Comparison of ENCODE assay signal across 9 mouse cellular contexts in genomic region chr11:116603339-116603738, GRCm38 (mm10). TPM values are rescaled to one million over a fixed set of nuclear protein-coding genes. Genes with fewer than 3 reads are reported as not detected.
A peak's percentile ranks its signal among the peaks of the same experiment; 100 is the strongest.
DNase-seq lines count a peak whose midpoint lies in the region; ATAC-seq and TF ChIP-seq lines count a peak whose summit lies in the region.
"Had no signal": no experiment of that assay in that cellular context is flagged by ENCODE, and none has a peak within 500 bp of the region (broad histone marks: within the 10 kb centered on the region; RNA-seq: fewer than 3 reads in every experiment).

No protein-coding gene starts in this region.

- TF ChIP-seq POLR2A in CH12.LX (IDR thresholded peaks at IDR 0.05; ENCODE audit: low read depth, low read length), result no peak

- ATAC-seq in intestine, postnatal 0 days, result no peak
- ATAC-seq in intestine, embryonic 16.5 days, result no peak

- dilution Hi-C loops in CH12.LX (cut with MboI; ENCODE audit: extremely low pct_ligation_motif_present, extremely low pct_unique_long_range_greater_than_20kb, low sequenced_read_pairs), result no loop called here

- H3K36me3 ChIP-seq in intestine, postnatal 0 days (ENCODE audit: control insufficient read depth, insufficient read depth), result peaks cover 77% of the 10 kb centered on the region
- peaks cover 7% of the 10 kb centered on the region; the same call in 1 of the 2 replicates for H3K36me3 ChIP-seq in intestine, embryonic 16.5 days (ENCODE audit: control insufficient read depth, insufficient read depth, low read length)
- H3K36me3 ChIP-seq in CH12.LX (replicated peaks in 1 of 2; ENCODE audit: control insufficient read depth in 1 of 2, insufficient read depth in 1 of 2, low read length in 1 of 2), result peaks cover 89 to 98% of the 10 kb centered on the region in 2 experiments

- H3K27ac ChIP-seq in intestine, postnatal 0 days (ENCODE audit: low read depth, low read length), result no peak overlapping the region
- H3K27ac ChIP-seq in intestine, embryonic 16.5 days (ENCODE audit: low read length), result no peak overlapping the region
- no peak overlapping the region for H3K27ac ChIP-seq in CH12.LX (ENCODE audit: insufficient read depth, low read depth)

- no peaks in the 10 kb centered on the region for H3K79me2 ChIP-seq in CH12.LX (replicated peaks; ENCODE audit: control insufficient read depth, extremely low read depth, insufficient read depth, poor library complexity, severe bottlenecking)

- no peaks in the 10 kb centered on the region for H3K27me3 ChIP-seq in intestine, postnatal 0 days (replicated peaks; ENCODE audit: control insufficient read depth, insufficient read depth, low read length)
- H3K27me3 ChIP-seq in intestine, embryonic 16.5 days (replicated peaks; ENCODE audit: control insufficient read depth, insufficient read depth, low read length), result no peaks in the 10 kb centered on the region
- H3K27me3 ChIP-seq in CH12.LX (replicated peaks), result no peaks in the 10 kb centered on the region

- no peaks in the 10 kb centered on the region for H3K4me1 ChIP-seq in intestine, postnatal 0 days (replicated peaks; ENCODE audit: control insufficient read depth, insufficient read depth, low read length)
- no peaks in the 10 kb centered on the region for H3K4me1 ChIP-seq in intestine, embryonic 16.5 days (ENCODE audit: control insufficient read depth, insufficient read depth, low read length)
- peaks cover 7 to 18% of the 10 kb centered on the region in 2 experiments for H3K4me1 ChIP-seq in CH12.LX (ENCODE audit: control insufficient read depth in 1 of 2, insufficient read depth in 2 of 2)

- no peak overlapping the region for H3K9ac ChIP-seq in intestine, postnatal 0 days (ENCODE audit: low read depth, low read length)
- no peak overlapping the region for H3K9ac ChIP-seq in intestine, embryonic 16.5 days (ENCODE audit: low read depth, low read length)
- no peak overlapping the region for H3K9ac ChIP-seq in CH12.LX (ENCODE audit: insufficient read depth, low read depth)

- no peaks in the 10 kb centered on the region for H3K9me3 ChIP-seq in intestine, postnatal 0 days (ENCODE audit: control insufficient read depth)
- no peaks in the 10 kb centered on the region for H3K9me3 ChIP-seq in intestine, embryonic 16.5 days (ENCODE audit: control insufficient read depth, low read length)
- H3K9me3 ChIP-seq in CH12.LX (replicated peaks; ENCODE audit: low read length), result no peaks in the 10 kb centered on the region

- WGBS in intestine, postnatal 0 days, result 94% methylated on average over 10 of the region's 10 CpGs
- 89% methylated on average over 10 of the region's 10 CpGs for WGBS in intestine, embryonic 16.5 days

- in situ Hi-C loops in CH12.LX (cut with MboI; ENCODE audit: low pct_ligation_motif_present, low pct_unique_long_range_greater_than_20kb, low sequenced_read_pairs), result no loop called here

- no peak overlapping the region for H3K4me3 ChIP-seq in intestine, postnatal 0 days (ENCODE audit: low read depth, low read length)
- no peak overlapping the region for H3K4me3 ChIP-seq in intestine, embryonic 16.5 days (ENCODE audit: low read length)
- H3K4me3 ChIP-seq in CH12.LX (replicated peaks in 1 of 3; ENCODE audit: low read depth in 2 of 3, low read length in 2 of 3, poor library complexity in 1 of 3), result no peak overlapping the region

- peak; percentile 74 for TF ChIP-seq CTCF in intestine, postnatal 0 days (IDR thresholded peaks at IDR 0.05; ENCODE audit: low read depth)
- peak; percentile 76 to 88 for TF ChIP-seq CTCF in CH12.LX (conservative IDR thresholded peaks at IDR 0.05 in 1 of 2, IDR thresholded peaks at IDR 0.05 in 1 of 2; ENCODE audit: low read depth in 2 of 2, low read length in 2 of 2)

- peak; percentile 79 for TF ChIP-seq RAD21 in CH12.LX (IDR thresholded peaks at IDR 0.05; ENCODE audit: low read depth, low read length)

- peak; percentile 63 for DNase-seq in CH12.LX (ENCODE audit: extremely low read depth)
- DNase-seq in WW6 (ENCODE audit: low read depth, low spot score), result peak; percentile 78
- peak; percentile 72 for DNase-seq in lung, postnatal 36 days
- no peak for DNase-seq in frontal cortex, postnatal 25 days (ENCODE audit: low spot score in 2 of 2)
- no peak for DNase-seq in thymus, postnatal 0 days (ENCODE audit: low spot score)
- DNase-seq in urinary bladder, postnatal 10 days (ENCODE audit: low spot score), result no peak

- TF ChIP-seq EP300 in CH12.LX (IDR thresholded peaks at IDR 0.05; ENCODE audit: low read length), result no peak

- H3K4me2 ChIP-seq in intestine, postnatal 0 days (replicated peaks; ENCODE audit: low read depth), result no peak overlapping the region
- no peak overlapping the region for H3K4me2 ChIP-seq in intestine, embryonic 16.5 days (ENCODE audit: low read depth, low read length)
- no peak overlapping the region for H3K4me2 ChIP-seq in CH12.LX (ENCODE audit: insufficient read depth, low read depth, poor library complexity, severe bottlenecking)

TF ChIP-seq in CH12.LX, 34 proteins besides CTCF, POLR2A, EP300 and RAD21:
- TF ChIP-seq SIN3A (IDR thresholded peaks at IDR 0.05; ENCODE audit: low read length) (no peak), SMC3 (IDR thresholded peaks at IDR 0.05; ENCODE audit: low read depth, low read length) (peak; percentile 84)

RNA-seq across cellular contexts. Expression of gene Aanat, which starts 17.1 kb away (rescaled TPM):
- polyA plus RNA-seq in intestine, postnatal 0 days (2015; fragmentation: Nextera tagmentation; extraction: Ambion mirVana), result not detected in 2 replicates
- not detected in 2 replicates for polyA plus RNA-seq in intestine, embryonic 16.5 days (2015; fragmentation: Nextera tagmentation; extraction: Ambion mirVana)
- not detected in 2 replicates for total RNA-seq in CH12.LX (2012; rRNA removed)
- total RNA-seq in CH12.LX (2014; rRNA removed), result not detected in 2 replicates
- not detected in 2 replicates for polyA plus RNA-seq in CH12.LX (2012; ENCODE audit: insufficient read length, low read depth)
- polyA plus RNA-seq in thymus, postnatal 0 days (2015; fragmentation: Nextera tagmentation; extraction: Ambion mirVana), result not detected in 2 replicates
- total RNA-seq: gastrocnemius, postnatal 4 days had no signal

RNA-seq across cellular contexts. Expression of gene Ube2o, which starts 22.1 kb away (rescaled TPM):
- 3.7 and 4.8 TPM in 2 replicates for polyA plus RNA-seq in intestine, postnatal 0 days (2015; fragmentation: Nextera tagmentation; extraction: Ambion mirVana)
- polyA plus RNA-seq in intestine, embryonic 16.5 days (2015; fragmentation: Nextera tagmentation; extraction: Ambion mirVana), result 3.1 and 3.7 TPM in 2 replicates
- total RNA-seq in CH12.LX (2012; rRNA removed) (37.6 and 42.8 TPM in 2 replicates), CH12.LX (2014; rRNA removed) (12.6 and 12.7 TPM in 2 replicates)
- 50.5 and 61.7 TPM in 2 replicates for polyA plus RNA-seq in CH12.LX (2012; ENCODE audit: insufficient read length, low read depth)
- 6.4 and 6.8 TPM in 2 replicates for polyA plus RNA-seq in thymus, postnatal 0 days (2015; fragmentation: Nextera tagmentation; extraction: Ambion mirVana)

RNA-seq across cellular contexts. Expression of gene Rhbdf2, which starts 23.5 kb away (rescaled TPM):
- 7.6 and 8.4 TPM in 2 replicates for polyA plus RNA-seq in intestine, postnatal 0 days (2015; fragmentation: Nextera tagmentation; extraction: Ambion mirVana)
- 10.8 and 11.9 TPM in 2 replicates for polyA plus RNA-seq in intestine, embryonic 16.5 days (2015; fragmentation: Nextera tagmentation; extraction: Ambion mirVana)
- total RNA-seq in CH12.LX (2012; rRNA removed) (8.5 and 12.1 TPM in 2 replicates), CH12.LX (2014; rRNA removed) (3.1 and 3.4 TPM in 2 replicates)
- 11.8 and 14.7 TPM in 2 replicates for polyA plus RNA-seq in CH12.LX (2012; ENCODE audit: insufficient read length, low read depth)
- polyA plus RNA-seq in thymus, postnatal 0 days (2015; fragmentation: Nextera tagmentation; extraction: Ambion mirVana), result 8.8 and 11.2 TPM in 2 replicates

RNA-seq across cellular contexts. Expression of gene Prcd, which starts 50.0 kb away (rescaled TPM):
- 0.84 and 1.1 TPM in 2 replicates for polyA plus RNA-seq in intestine, postnatal 0 days (2015; fragmentation: Nextera tagmentation; extraction: Ambion mirVana)
- 1.4 and 1.9 TPM in 2 replicates for polyA plus RNA-seq in intestine, embryonic 16.5 days (2015; fragmentation: Nextera tagmentation; extraction: Ambion mirVana)
- total RNA-seq in CH12.LX (2012; rRNA removed) (not detected in 2 replicates), CH12.LX (2014; rRNA removed) (not detected in 2 replicates)
- polyA plus RNA-seq in CH12.LX (2012; ENCODE audit: insufficient read length, low read depth), result not detected in 2 replicates
- 0.27 and 0.57 TPM in 2 replicates for polyA plus RNA-seq in thymus, postnatal 0 days (2015; fragmentation: Nextera tagmentation; extraction: Ambion mirVana)

RNA-seq across cellular contexts. Expression of gene Cygb, which starts 50.8 kb away (rescaled TPM):
- polyA plus RNA-seq in intestine, postnatal 0 days (2015; fragmentation: Nextera tagmentation; extraction: Ambion mirVana), result 17.5 and 20.2 TPM in 2 replicates
- 12.3 and 14.4 TPM in 2 replicates for polyA plus RNA-seq in intestine, embryonic 16.5 days (2015; fragmentation: Nextera tagmentation; extraction: Ambion mirVana)
- total RNA-seq in CH12.LX (2012; rRNA removed) (not detected in 2 replicates), CH12.LX (2014; rRNA removed) (not detected in 2 replicates)
- polyA plus RNA-seq in CH12.LX (2012; ENCODE audit: insufficient read length, low read depth), result 0.11 TPM in 1 of 2 replicates, not detected in the other
- polyA plus RNA-seq in thymus, postnatal 0 days (2015; fragmentation: Nextera tagmentation; extraction: Ambion mirVana), result 7.9 and 8.1 TPM in 2 replicates

Comparison
In these comparisons a context has a peak if more than half of its experiments do, and no peak if none do; other contexts are left out.
1. DNase-seq: peak in CH12.LX (single experiment), WW6 (single experiment) and lung, postnatal 36 days (single experiment); none in frontal cortex, postnatal 25 days (0 of 2), thymus, postnatal 0 days (single experiment) and urinary bladder, postnatal 10 days (single experiment).